Mouse (Mus musculus) MEL (cell line): ENCODE data around the gene Ccn6. TPM values are rescaled to one million over a fixed set of nuclear protein-coding genes. Genes with fewer than 3 reads are reported as not detected.

Source experiments
- DNase-seq: peaks from one replicate; pipeline ENCODE4 v3.0.0; 2011; ENCODE audit warnings: low read depth, low spot score
- H3K27ac ChIP-seq: 2 replicates; pipeline ENCODE4 v1.5.1; 2012; ENCODE audit warnings: low read depth, mild to moderate bottlenecking, control low read depth, low read length, moderate library complexity; ENCODE audit not compliant: control insufficient read depth
- H3K27me3 ChIP-seq, 2 experiments: fragments of 150-350 bp in 1 of 2; sonication (generic) in 1 of 2; 2 replicates each; pipeline ENCODE4 v1.6.1; 2012; ENCODE audit warnings: low read length in 2 of 2, mild to moderate bottlenecking in 2 of 2, improper control_type of control experiment in 1 of 2, moderate library complexity in 1 of 2; ENCODE audit not compliant: insufficient read depth in 2 of 2, control insufficient read depth in 1 of 2
- H3K36me3 ChIP-seq, 2 experiments: 2 replicates each; pipeline ENCODE4 v1.6.1; 2012 to 2014; ENCODE audit warnings: low read length in 2 of 2, improper control_type of control experiment in 1 of 2, inconsistent platforms in 1 of 2, mild to moderate bottlenecking in 1 of 2; ENCODE audit not compliant: insufficient read depth in 2 of 2, control insufficient read depth in 1 of 2
- H3K4me1 ChIP-seq, 2 experiments: fragments of 150-350 bp in 1 of 2; sonication (generic) in 1 of 2; 2 replicates each; pipeline ENCODE4 v1.6.1; 2012; ENCODE audit warnings: low read length in 2 of 2, improper control_type of control experiment in 1 of 2, mild to moderate bottlenecking in 1 of 2; ENCODE audit not compliant: insufficient read depth in 2 of 2, control insufficient read depth in 1 of 2
- H3K4me3 ChIP-seq, 2 experiments: fragments of 150-350 bp in 1 of 2; sonication (generic) in 1 of 2; 2 replicates each; pipeline ENCODE4 v1.5.1; 2012; ENCODE audit warnings: low read depth in 2 of 2, low read length in 2 of 2, mild to moderate bottlenecking in 2 of 2, moderate library complexity in 2 of 2, control low read depth in 1 of 2, improper control_type of control experiment in 1 of 2; ENCODE audit not compliant: control insufficient read depth in 1 of 2, insufficient read depth in 1 of 2
- H3K79me2 ChIP-seq: 2 replicates; pipeline ENCODE4 v1.6.1; 2012; ENCODE audit warnings: mild to moderate bottlenecking, low read length, moderate library complexity; ENCODE audit not compliant: control insufficient read depth, poor library complexity, insufficient read depth
- H3K9ac ChIP-seq: 2 replicates; pipeline ENCODE4 v1.6.1; 2012; ENCODE audit warnings: low read depth, mild to moderate bottlenecking, control low read depth, low read length, moderate library complexity; ENCODE audit not compliant: control insufficient read depth, poor library complexity, severe bottlenecking
- H3K9me3 ChIP-seq: fragments of 150-350 bp; sonication (generic); replicated peaks from 2 replicates; pipeline ENCODE4 v1.6.1; 2012; ENCODE audit warnings: mild to moderate bottlenecking, low read length, improper control_type of control experiment, moderate library complexity; ENCODE audit not compliant: insufficient read depth
- CHD2 ChIP-seq: IDR thresholded peaks from 2 replicates; pipeline ENCODE4 v1.6.1; 2011; ENCODE audit warnings: low read length, improper control_type of control experiment
- CTCF ChIP-seq, 3 experiments: IDR thresholded peaks in 2 of 3; conservative IDR thresholded peaks in 1 of 3; 2 replicates each; pipeline ENCODE4 v1.5.1; 2011 to 2012; ENCODE audit warnings: low read length in 3 of 3, low read depth in 2 of 3, mild to moderate bottlenecking in 2 of 3, improper control_type of control experiment in 1 of 3, inconsistent platforms in 1 of 3, mixed read lengths in 1 of 3, moderate library complexity in 1 of 3; ENCODE audit not compliant: control insufficient read depth in 1 of 3, insufficient read depth in 1 of 3, poor library complexity in 1 of 3, severe bottlenecking in 1 of 3
- EP300 ChIP-seq, 2 experiments: IDR thresholded peaks; 2 replicates each; pipeline ENCODE4 v1.6.1; 2011; ENCODE audit warnings: improper control_type of control experiment in 2 of 2, low read length in 2 of 2, low read depth in 1 of 2, mild to moderate bottlenecking in 1 of 2
- GABPA ChIP-seq: IDR thresholded peaks from 2 replicates; pipeline ENCODE4 v1.6.1; 2012; ENCODE audit warnings: low read depth, mild to moderate bottlenecking, inconsistent platforms, low read length, improper control_type of control experiment, moderate library complexity
- MYB ChIP-seq: IDR thresholded peaks from 2 replicates; pipeline ENCODE4 v1.6.1; 2011; ENCODE audit warnings: mild to moderate bottlenecking, low read depth, low read length, improper control_type of control experiment
- MYC ChIP-seq: IDR thresholded peaks from 2 replicates; pipeline ENCODE4 v1.6.1; 2011; ENCODE audit warnings: low read depth, mild to moderate bottlenecking, low read length, improper control_type of control experiment, moderate library complexity
- NELFE ChIP-seq: IDR thresholded peaks from 2 replicates; pipeline ENCODE4 v1.6.1; 2011; ENCODE audit warnings: low read depth, low read length, improper control_type of control experiment
- NRF1 ChIP-seq: IDR thresholded peaks from 2 replicates; pipeline ENCODE4 v1.6.1; 2014; ENCODE audit warnings: low read depth, mild to moderate bottlenecking, inconsistent platforms, low read length, improper control_type of control experiment, moderate library complexity; ENCODE audit not compliant: poor library complexity, insufficient read depth, severe bottlenecking
- UBTF ChIP-seq: IDR thresholded peaks from 2 replicates; pipeline ENCODE4 v1.6.1; 2012; ENCODE audit warnings: low read depth, mild to moderate bottlenecking, inconsistent platforms, low read length, improper control_type of control experiment, moderate library complexity, borderline replicate concordance; ENCODE audit not compliant: insufficient read depth
- USF1 ChIP-seq: IDR thresholded peaks from 2 replicates; pipeline ENCODE4 v1.6.1; 2014; ENCODE audit warnings: low read depth, mild to moderate bottlenecking, inconsistent platforms, low read length, improper control_type of control experiment, moderate library complexity
- ZC3H11A ChIP-seq: IDR thresholded peaks from 2 replicates; pipeline ENCODE4 v1.6.1; 2012; ENCODE audit warnings: low read depth, mild to moderate bottlenecking, inconsistent platforms, low read length, improper control_type of control experiment
- ZMIZ1 ChIP-seq: IDR thresholded peaks from 2 replicates; pipeline ENCODE4 v1.6.1; 2012; ENCODE audit warnings: low read depth, mild to moderate bottlenecking, inconsistent platforms, low read length, improper control_type of control experiment, moderate library complexity
- ZNF384 ChIP-seq: IDR thresholded peaks from 2 replicates; pipeline ENCODE4 v1.6.1; 2012; ENCODE audit warnings: low read depth, mild to moderate bottlenecking, inconsistent platforms, low read length, improper control_type of control experiment
- polyA plus RNA-seq, 2 experiments: library from polyadenylated mRNA; stranded (reverse) in 1 of 2; unstranded in 1 of 2; fragments of >175 nt in 1 of 2; fragments of >200 nt in 1 of 2; gene quantifications; 2 replicates each; pipeline versions ENCODE4 v1.2.1 to v1.2.4; 2012; ENCODE audit warnings: low replicate concordance in 2 of 2, low read depth in 1 of 2; ENCODE audit not compliant: insufficient read length in 2 of 2, insufficient read depth in 1 of 2, missing spikeins in 1 of 2
- total RNA-seq: library from RNA; depleted of rRNA; stranded (reverse); fragments of 300-350 nt; gene quantifications from 2 replicates; pipeline ENCODE4 v1.2.3, GENCODE M21; 2012

Gene Ccn6
- total and polyA plus RNA-seq, 3 experiments, result 0.43 TPM; not detected in 2

DNA sequence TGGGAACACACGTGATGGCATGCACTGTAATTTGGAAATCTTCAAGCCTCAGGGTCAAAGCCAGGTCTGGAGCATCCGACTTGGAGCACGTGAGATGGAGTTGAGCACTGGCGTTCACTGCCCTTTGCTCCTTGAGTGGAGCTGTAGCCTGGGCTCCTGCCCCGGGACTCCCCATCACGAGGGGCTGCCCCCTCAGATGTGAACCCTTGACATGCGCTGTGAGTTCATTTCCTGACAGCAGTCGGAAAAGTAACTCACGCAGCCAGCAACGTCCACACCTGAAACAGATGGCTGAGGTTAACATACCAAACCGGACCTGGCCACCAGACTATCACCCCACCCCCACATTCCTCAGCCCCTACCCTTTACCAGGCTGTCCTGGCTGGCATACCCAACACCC, 4.0 kb upstream of the Ccn6 start:
- peaks cover 0 to 4% of the 10 kb centered on the region in 2 experiments; a peak in 1 of 4 replicates for H3K4me1 ChIP-seq
- no peak overlapping the region for H3K9ac ChIP-seq
- H3K27me3 ChIP-seq, result no peaks in the 10 kb centered on the region
- H3K27ac ChIP-seq, result no peak overlapping the region
- no peak for DNase-seq
- TF ChIP-seq USF1, result no peak
- no peak for TF ChIP-seq NRF1
- no peak for TF ChIP-seq UBTF
- TF ChIP-seq CTCF (IDR thresholded peaks at IDR 0.05 in 2 of 3, conservative IDR thresholded peaks at IDR 0.05 in 1 of 3; ENCODE audit: control insufficient read depth in 1 of 3, insufficient read depth in 1 of 3, low read depth in 2 of 3, low read length in 3 of 3, poor library complexity in 1 of 3, severe bottlenecking in 1 of 3), result no peak
- TF ChIP-seq NELFE, result no peak
- TF ChIP-seq ZC3H11A, result no peak
- no peak for TF ChIP-seq ZMIZ1
- TF ChIP-seq MYB, result no peak
- TF ChIP-seq CHD2, result no peak
- TF ChIP-seq, all 39 proteins: peak for 0
- Histone ChIP-seq H3K4me3 (no peak overlapping the region), H3K9me3 (no peaks in the 10 kb centered on the region), H3K36me3 (no peaks in the 10 kb centered on the region), H3K79me2 (no peaks in the 10 kb centered on the region)

DNA sequence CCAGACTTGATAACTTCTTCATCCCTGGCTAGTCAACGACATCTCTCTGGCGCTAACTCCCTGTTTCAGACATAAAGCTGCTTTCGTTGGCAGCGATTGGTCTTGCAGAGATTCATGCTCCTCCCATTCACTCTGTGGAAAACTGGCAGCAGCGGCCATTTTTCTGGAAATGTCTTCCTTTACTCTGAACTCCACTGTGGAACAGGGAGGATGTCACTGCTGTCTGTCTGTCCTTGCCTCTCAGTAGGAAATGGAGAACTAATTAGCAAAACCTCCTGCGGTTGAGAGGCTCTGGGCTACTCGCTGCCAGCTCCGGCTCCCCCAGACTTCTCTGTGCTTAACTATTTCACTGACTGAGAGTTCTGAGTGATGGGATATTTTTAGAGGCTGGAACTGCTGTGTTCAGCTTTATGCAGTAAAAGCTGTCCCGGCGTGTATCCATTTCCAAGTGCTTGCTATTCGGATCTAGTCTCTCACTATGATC, 2.1 kb upstream of the Ccn6 start:
- Histone ChIP-seq H3K36me3 (no peaks in the 10 kb centered on the region), H3K4me3 (no peak overlapping the region), H3K79me2 (no peaks in the 10 kb centered on the region), H3K9me3 (no peaks in the 10 kb centered on the region), H3K27me3 (no peaks in the 10 kb centered on the region; a peak in 1 of 4 replicates), H3K27ac (no peak overlapping the region), H3K4me1 (peaks cover 0 to 3% of the 10 kb centered on the region in 2 experiments; a peak in 1 of 4 replicates), H3K9ac (no peak overlapping the region)
- no peak for DNase-seq
- no peak for TF ChIP-seq GABPA
- TF ChIP-seq CTCF (IDR thresholded peaks at IDR 0.05 in 2 of 3, conservative IDR thresholded peaks at IDR 0.05 in 1 of 3; ENCODE audit: control insufficient read depth in 1 of 3, insufficient read depth in 1 of 3, low read depth in 2 of 3, low read length in 3 of 3, poor library complexity in 1 of 3, severe bottlenecking in 1 of 3), result no peak
- no peak for TF ChIP-seq EP300 (IDR thresholded peaks at IDR 0.05; ENCODE audit: low read depth in 1 of 2, low read length in 2 of 2)
- no peak for TF ChIP-seq MYC
- TF ChIP-seq ZNF384, result no peak
- TF ChIP-seq ZC3H11A, result no peak
